Comparison of ENCODE assay signal across 8 mouse cellular contexts in genomic region chr12:83770418-83771256, GRCm38 (mm10). TPM values are rescaled to one million over a fixed set of nuclear protein-coding genes. Genes with fewer than 3 reads are reported as not detected.
DNase-seq lines count a peak whose midpoint lies in the region; ATAC-seq and TF ChIP-seq lines count a peak whose summit lies in the region.

No protein-coding gene starts in this region.

- peak; percentile 70 for DNase-seq in right cerebral cortex, postnatal 4 days
- DNase-seq in right cerebral cortex, postnatal 25 days, result no peak
- DNase-seq in forebrain, postnatal 0 days, result peak; percentile 58
- peak; percentile 92 for DNase-seq in intestine, embryonic 14.5 days (ENCODE audit: low spot score)
- DNase-seq in liver, embryonic 14.5 days (ENCODE audit: low read depth in 3 of 3, low spot score in 3 of 3), result peak; percentile 12 to 24 (median 20)
- DNase-seq in left cerebral cortex, postnatal 25 days (ENCODE audit: low spot score in 2 of 2), result no peak

- no peaks in the 10 kb centered on the region for H3K27me3 ChIP-seq in forebrain, postnatal 0 days (ENCODE audit: insufficient read depth, low read length)
- no peaks in the 10 kb centered on the region for H3K27me3 ChIP-seq in intestine, embryonic 14.5 days (replicated peaks; ENCODE audit: control insufficient read depth, insufficient read depth, low read length)
- H3K27me3 ChIP-seq in liver, embryonic 14.5 days (ENCODE audit: control insufficient read depth, insufficient read depth, low read length), result no peaks in the 10 kb centered on the region
- H3K27me3 ChIP-seq in neural tube, embryonic 12.5 days (replicated peaks), result no peaks in the 10 kb centered on the region

- WGBS in forebrain, postnatal 0 days, result 5% methylated on average over 25 of the region's 25 CpGs
- WGBS in intestine, embryonic 14.5 days, result 8% methylated on average over 25 of the region's 25 CpGs
- 9% methylated on average over 25 of the region's 25 CpGs for WGBS in liver, embryonic 14.5 days (ENCODE audit: insufficient replicate concordance)
- 7% methylated on average over 25 of the region's 25 CpGs for WGBS in neural tube, embryonic 12.5 days

- H3K36me3 ChIP-seq in forebrain, postnatal 0 days (ENCODE audit: insufficient read depth), result no peaks in the 10 kb centered on the region
- H3K36me3 ChIP-seq in intestine, embryonic 14.5 days (ENCODE audit: control insufficient read depth, insufficient read depth, low read length), result no peaks in the 10 kb centered on the region
- H3K36me3 ChIP-seq in liver, embryonic 14.5 days (replicated peaks; ENCODE audit: control insufficient read depth, insufficient read depth, low read depth), result no peaks in the 10 kb centered on the region
- no peaks in the 10 kb centered on the region for H3K36me3 ChIP-seq in neural tube, embryonic 12.5 days

- intact Hi-C loops in left cerebral cortex, postnatal 25 days (cut with DNase I), result loop anchor here (2.0 kb wide), 1 partner anchor 54 kb away; no protein-coding TSS in a partner anchor

- no peak overlapping the region for H3K9ac ChIP-seq in forebrain, postnatal 0 days
- no peak overlapping the region for H3K9ac ChIP-seq in intestine, embryonic 14.5 days (ENCODE audit: low read length)
- no peak overlapping the region for H3K9ac ChIP-seq in liver, embryonic 14.5 days (replicated peaks)
- H3K9ac ChIP-seq in neural tube, embryonic 12.5 days, result peak overlapping the region; percentile 36

- no peak overlapping the region for H3K27ac ChIP-seq in bone marrow macrophage, adult 2 months (ENCODE audit: insufficient read depth, low read depth, low read length)
- no peak overlapping the region for H3K27ac ChIP-seq in forebrain, postnatal 0 days (ENCODE audit: low read depth, low read length)
- no peak overlapping the region for H3K27ac ChIP-seq in intestine, embryonic 14.5 days (ENCODE audit: low read depth)
- H3K27ac ChIP-seq in liver, embryonic 14.5 days, result no peak overlapping the region
- no peak overlapping the region for H3K27ac ChIP-seq in neural tube, embryonic 12.5 days

- H3K4me1 ChIP-seq in bone marrow macrophage, adult 2 months (ENCODE audit: control insufficient read depth, insufficient read depth, low read length), result 0 out of 2 replicates have a peak, but pooled peaks cover 2% of the 10 kb centered on the region
- no peaks in the 10 kb centered on the region for H3K4me1 ChIP-seq in forebrain, postnatal 0 days (ENCODE audit: insufficient read depth)
- peaks cover 17% of the 10 kb centered on the region for H3K4me1 ChIP-seq in intestine, embryonic 14.5 days (replicated peaks; ENCODE audit: control insufficient read depth, insufficient read depth, low read length)
- H3K4me1 ChIP-seq in liver, embryonic 14.5 days (replicated peaks; ENCODE audit: control insufficient read depth in 2 of 2, insufficient read depth in 2 of 2, low read length in 1 of 2), result peaks cover 0 to 2% of the 10 kb centered on the region in 2 experiments; a peak in 1 of 4 replicates
- peaks cover 11% of the 10 kb centered on the region for H3K4me1 ChIP-seq in neural tube, embryonic 12.5 days

- no peaks in the 10 kb centered on the region for H3K9me3 ChIP-seq in forebrain, postnatal 0 days (ENCODE audit: low read length)
- no peaks in the 10 kb centered on the region for H3K9me3 ChIP-seq in intestine, embryonic 14.5 days (ENCODE audit: control insufficient read depth, low read length)
- no peaks in the 10 kb centered on the region for H3K9me3 ChIP-seq in liver, embryonic 14.5 days (ENCODE audit: control insufficient read depth, low read length)
- H3K9me3 ChIP-seq in neural tube, embryonic 12.5 days, result no peaks in the 10 kb centered on the region

- no peak for TF ChIP-seq EP300 in liver, embryonic 14.5 days (IDR thresholded peaks at IDR 0.05; ENCODE audit: low read depth)

- TF ChIP-seq POLR2A in bone marrow macrophage, adult 2 months (IDR thresholded peaks at IDR 0.05; ENCODE audit: borderline replicate concordance, low read depth, low read length), result no peak

- H3K4me3 ChIP-seq in bone marrow macrophage, adult 2 months (ENCODE audit: insufficient read depth, low read length), result peak overlapping the region; percentile 3; the same call in 1 of the 2 replicates
- H3K4me3 ChIP-seq in forebrain, postnatal 0 days (ENCODE audit: low read depth, low read length), result no peak overlapping the region
- H3K4me3 ChIP-seq in intestine, embryonic 14.5 days (ENCODE audit: low read depth, low read length), result no peak overlapping the region; the same call in 1 of the 2 replicates
- H3K4me3 ChIP-seq in liver, embryonic 14.5 days (ENCODE audit: insufficient read depth in 1 of 2, low read depth in 2 of 2, low read length in 2 of 2), result no peak overlapping the region
- H3K4me3 ChIP-seq in neural tube, embryonic 12.5 days, result no peak overlapping the region

- H3K4me2 ChIP-seq in forebrain, postnatal 0 days (ENCODE audit: low read depth), result peak overlapping the region; percentile 10; the same call in 1 of the 2 replicates
- H3K4me2 ChIP-seq in intestine, embryonic 14.5 days (ENCODE audit: low read length), result peak overlapping the region; percentile 43
- H3K4me2 ChIP-seq in liver, embryonic 14.5 days (ENCODE audit: low read depth), result no peak overlapping the region
- H3K4me2 ChIP-seq in neural tube, embryonic 12.5 days (replicated peaks), result peak overlapping the region; percentile 50

- peak; percentile 71 for ATAC-seq in forebrain, postnatal 0 days
- ATAC-seq in intestine, embryonic 14.5 days (replicated peaks; ENCODE audit: low FRiP score, low TSS enrichment, low read depth), result peak; percentile 45; the same call in 1 of the 2 replicates
- no peak for ATAC-seq in liver, embryonic 14.5 days (ENCODE audit: insufficient read depth)
- ATAC-seq in neural tube, embryonic 12.5 days (ENCODE audit: low FRiP score, low read depth), result peak; percentile 56

- TF ChIP-seq CTCF in bone marrow macrophage, adult 2 months (IDR thresholded peaks at IDR 0.05; ENCODE audit: low read depth, low read length), result peak; percentile 92
- TF ChIP-seq CTCF in forebrain, postnatal 0 days (IDR thresholded peaks at IDR 0.05; ENCODE audit: low read depth), result peak; percentile 69
- peak; percentile 76 for TF ChIP-seq CTCF in liver, embryonic 14.5 days (IDR thresholded peaks at IDR 0.05; ENCODE audit: low read depth)

RNA-seq across cellular contexts. Expression of gene Papln, which starts 7.2 kb away (rescaled TPM):
- polyA plus RNA-seq in bone marrow macrophage, adult 2 months (2012; ENCODE audit: insufficient read depth, insufficient read length, missing spikeins), result not detected in 2 replicates
- 1.8 and 2.7 TPM in 2 replicates for total RNA-seq in forebrain, postnatal 0 days (2014; rRNA removed)
- polyA plus RNA-seq in forebrain, postnatal 0 days (2015; fragmentation: Nextera tagmentation; extraction: Ambion mirVana), result 0.23 and 0.40 TPM in 2 replicates
- polyA plus RNA-seq in intestine, embryonic 14.5 days (2014; fragmentation: Nextera tagmentation; extraction: Ambion mirVana), result 1.5 and 2.1 TPM in 2 replicates
- polyA plus RNA-seq in liver, embryonic 14.5 days (2012; rRNA removed), result 1.2 and 1.7 TPM in 2 replicates
- polyA plus RNA-seq in liver, embryonic 14.5 days (2014; fragmentation: Nextera tagmentation; extraction: Ambion mirVana), result 0.27 and 0.81 TPM in 2 replicates
- polyA plus RNA-seq in neural tube, embryonic 12.5 days (2016; fragmentation: Nextera tagmentation; extraction: Ambion mirVana), result 0.09 and 0.17 TPM in 2 replicates
- 1 to 10 TPM; 7.3 to 9.4 TPM for total RNA-seq in left cerebral cortex, postnatal 25 days (2021)

Comparison
In these comparisons a context has a peak if more than half of its experiments do, and no peak if none do; other contexts are left out.
1. DNase-seq: peak in right cerebral cortex, postnatal 4 days (single experiment), forebrain, postnatal 0 days (single experiment), intestine, embryonic 14.5 days (single experiment) and liver, embryonic 14.5 days (3 of 3); none in right cerebral cortex, postnatal 25 days (single experiment) and left cerebral cortex, postnatal 25 days (0 of 2).
2. Peak in every context shown above with its lines, with median percentiles within 50 percentile points of each other: CTCF ChIP-seq.